21 mouse cellular contexts compared by ENCODE assay signal in the genomic region with DNA sequence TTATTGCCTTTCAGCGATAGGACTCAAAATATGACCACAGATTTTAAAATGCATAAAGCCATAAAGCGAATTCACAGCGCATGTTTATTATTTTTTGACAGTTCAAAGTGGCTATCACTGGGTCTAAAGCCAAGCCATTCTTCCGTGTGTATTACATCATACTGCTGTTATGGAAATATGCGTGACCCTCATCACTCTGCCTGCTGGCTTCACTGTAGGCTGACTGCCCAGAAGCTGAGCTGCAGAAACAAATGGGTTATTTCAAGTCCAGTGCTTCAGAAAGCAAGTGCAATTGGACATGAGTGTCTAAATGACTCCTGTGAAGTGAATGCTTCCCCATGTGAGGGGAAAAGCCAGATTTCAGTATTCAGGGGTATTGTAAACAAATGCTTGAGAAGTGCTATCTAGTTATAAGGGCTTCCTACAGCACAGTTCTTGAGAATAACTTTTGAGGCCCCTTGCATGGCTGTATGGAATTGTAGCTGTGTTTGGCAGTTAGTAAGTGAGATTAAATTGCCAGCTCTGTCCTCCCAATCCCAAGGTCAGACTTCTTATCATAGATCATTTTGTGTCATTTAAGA. TPM values are rescaled to one million over a fixed set of nuclear protein-coding genes. Genes with fewer than 3 reads are reported as not detected.
DNase-seq lines count a peak whose midpoint lies in the region; ATAC-seq lines count a peak whose summit lies in the region.
"Had no signal": no experiment of that assay in that cellular context is flagged by ENCODE, and none has a peak within 500 bp of the region (broad histone marks: within the 10 kb centered on the region; RNA-seq: fewer than 3 reads in every experiment).

No protein-coding gene starts in this region.

- H3K4me2 ChIP-seq in hindbrain, embryonic 16.5 days (ENCODE audit: low read length) = no peak overlapping the region
- H3K4me2 ChIP-seq in hindbrain, embryonic 12.5 days (replicated peaks) = no peak overlapping the region
- H3K4me2 ChIP-seq in lung, embryonic 15.5 days = no peak overlapping the region
- H3K4me2 ChIP-seq: embryonic facial prominence, embryonic 15.5 days; neural tube, embryonic 12.5 days had no signal

- H3K27ac ChIP-seq in hindbrain, embryonic 16.5 days (ENCODE audit: low read depth, low read length) = no peak overlapping the region
- no peak overlapping the region for H3K27ac ChIP-seq in hindbrain, embryonic 12.5 days
- H3K27ac ChIP-seq in lung, embryonic 15.5 days = no peak overlapping the region
- H3K27ac ChIP-seq in forebrain, embryonic 10.5 days = no peak overlapping the region
- H3K27ac ChIP-seq: embryonic facial prominence, embryonic 15.5 days; neural tube, embryonic 12.5 days had no signal

- no peaks in the 10 kb centered on the region for H3K27me3 ChIP-seq in hindbrain, embryonic 16.5 days (replicated peaks; ENCODE audit: control insufficient read depth, insufficient read depth, low read length)
- H3K27me3 ChIP-seq in hindbrain, embryonic 12.5 days = peaks cover 8% of the 10 kb centered on the region; the same call in 1 of the 2 replicates
- H3K27me3 ChIP-seq in lung, embryonic 15.5 days = no peaks in the 10 kb centered on the region; the same call in 1 of the 2 replicates
- H3K27me3 ChIP-seq in forebrain, embryonic 10.5 days (ENCODE audit: poor library complexity, severe bottlenecking) = peaks cover 75% of the 10 kb centered on the region
- H3K27me3 ChIP-seq: CH12.LX; neural tube, embryonic 12.5 days had no signal

- no peaks in the 10 kb centered on the region for H3K36me3 ChIP-seq in hindbrain, embryonic 16.5 days (ENCODE audit: control insufficient read depth, insufficient read depth, low read length)
- no peaks in the 10 kb centered on the region for H3K36me3 ChIP-seq in hindbrain, embryonic 12.5 days
- no peaks in the 10 kb centered on the region for H3K36me3 ChIP-seq in lung, embryonic 15.5 days
- no peaks in the 10 kb centered on the region for H3K36me3 ChIP-seq in forebrain, embryonic 10.5 days (replicated peaks)
- H3K36me3 ChIP-seq: embryonic facial prominence, embryonic 15.5 days; neural tube, embryonic 12.5 days had no signal

- 60% methylated on average over 5 of the region's 5 CpGs for WGBS in hindbrain, embryonic 16.5 days
- 76% methylated on average over 5 of the region's 5 CpGs for WGBS in hindbrain, embryonic 12.5 days
- WGBS in lung, embryonic 15.5 days = 50% methylated on average over 5 of the region's 5 CpGs
- 93% methylated on average over 5 of the region's 5 CpGs for WGBS in forebrain, embryonic 10.5 days

- 0 out of 2 replicates have a peak, but pooled peaks have one; percentile 34 for ATAC-seq in hindbrain, embryonic 16.5 days
- no peak for ATAC-seq in hindbrain, embryonic 12.5 days (ENCODE audit: low FRiP score)
- peak; percentile 93; the same call in 1 of the 2 replicates for ATAC-seq in lung, embryonic 15.5 days (ENCODE audit: borderline replicate concordance, extremely low read depth, low FRiP score, low TSS enrichment)
- ATAC-seq: liver, postnatal 0 days had no signal

- H3K4me1 ChIP-seq in hindbrain, embryonic 16.5 days (ENCODE audit: control insufficient read depth, insufficient read depth, low read depth, low read length) = no peaks in the 10 kb centered on the region
- H3K4me1 ChIP-seq in hindbrain, embryonic 12.5 days = no peaks in the 10 kb centered on the region
- no peaks in the 10 kb centered on the region for H3K4me1 ChIP-seq in lung, embryonic 15.5 days
- no peaks in the 10 kb centered on the region for H3K4me1 ChIP-seq in forebrain, embryonic 10.5 days
- H3K4me1 ChIP-seq: embryonic facial prominence, embryonic 15.5 days; neural tube, embryonic 12.5 days had no signal

- H3K9ac ChIP-seq in hindbrain, embryonic 16.5 days (ENCODE audit: low read depth, low read length) = no peak overlapping the region
- no peak overlapping the region for H3K9ac ChIP-seq in hindbrain, embryonic 12.5 days
- no peak overlapping the region for H3K9ac ChIP-seq in lung, embryonic 15.5 days
- H3K9ac ChIP-seq: embryonic facial prominence, embryonic 15.5 days; liver, postnatal 0 days; neural tube, embryonic 12.5 days had no signal

- peak; percentile 39 to 40 for DNase-seq in cerebellum, postnatal 10 days
- DNase-seq in cerebellum, adult 8-10 months = no peak
- DNase-seq in lung, adult 18-20 months = no peak
- no peak for DNase-seq in forebrain, embryonic 10.5 days (ENCODE audit: extremely low spot score, low spot score)
- no peak for DNase-seq in layer of hippocampus, adult 9-10 months (ENCODE audit: low spot score)
- DNase-seq: adrenal gland, postnatal 14 days; cerebellum, adult 2 months; gastrocnemius, postnatal 10 days; kidney, adult 11 months; liver; liver, postnatal 0 days; right cerebral cortex, postnatal 25 days had no signal

- H3K9me3 ChIP-seq in hindbrain, embryonic 16.5 days (ENCODE audit: control insufficient read depth, low read length) = no peaks in the 10 kb centered on the region
- no peaks in the 10 kb centered on the region for H3K9me3 ChIP-seq in hindbrain, embryonic 12.5 days (replicated peaks)
- H3K9me3 ChIP-seq in lung, embryonic 15.5 days = no peaks in the 10 kb centered on the region
- no peaks in the 10 kb centered on the region for H3K9me3 ChIP-seq in forebrain, embryonic 10.5 days
- H3K9me3 ChIP-seq: embryonic facial prominence, embryonic 15.5 days; neural tube, embryonic 12.5 days had no signal

- no peak overlapping the region for H3K4me3 ChIP-seq in hindbrain, embryonic 16.5 days (ENCODE audit: low read length)
- no peak overlapping the region for H3K4me3 ChIP-seq in hindbrain, embryonic 12.5 days
- H3K4me3 ChIP-seq in lung, embryonic 15.5 days = no peak overlapping the region
- no peak overlapping the region for H3K4me3 ChIP-seq in forebrain, embryonic 10.5 days
- H3K4me3 ChIP-seq: embryonic facial prominence, embryonic 15.5 days; neural tube, embryonic 12.5 days had no signal

RNA-seq across cellular contexts. Expression of gene Trap1a, which starts 18.8 kb away (rescaled TPM):
- not detected in 2 replicates for polyA plus RNA-seq in hindbrain, embryonic 16.5 days (2015; fragmentation: Nextera tagmentation; extraction: Ambion mirVana)
- not detected in 2 replicates for polyA plus RNA-seq in hindbrain, embryonic 12.5 days (2016; fragmentation: Nextera tagmentation; extraction: Ambion mirVana)
- not detected in 2 replicates for polyA plus RNA-seq in lung, embryonic 15.5 days (2015; fragmentation: Nextera tagmentation; extraction: Ambion mirVana)
- polyA plus RNA-seq in forebrain, embryonic 10.5 days (2016; fragmentation: Nextera tagmentation; extraction: Ambion mirVana) = not detected in 2 replicates
- polyA plus RNA-seq: embryonic facial prominence, embryonic 15.5 days; forebrain, embryonic 11.5 days; large intestine, adult 2 months; liver, postnatal 0 days; neural tube, embryonic 12.5 days; stomach, embryonic 16.5 days had no signal

Comparison
In these comparisons a context has a peak if more than half of its experiments do, and no peak if none do; other contexts are left out.
1. DNase-seq: peak in cerebellum, postnatal 10 days (2 of 2); none in cerebellum, adult 8-10 months (single experiment), lung, adult 18-20 months (0 of 2), forebrain, embryonic 10.5 days (single experiment) and layer of hippocampus, adult 9-10 months (single experiment).